Mouse (Mus musculus) liver, postnatal 0 days (tissue): Measurements from ENCODE around the gene Usp1. TPM values are rescaled to one million over a fixed set of nuclear protein-coding genes. Genes with fewer than 3 reads are reported as not detected.

Source experiments
- ATAC-seq: fragments of 200-750 bp; cut with Nextera tagmentation; 2 replicates; pipeline ENCODE4 v1.8.0; 2017; ENCODE audit warnings: mild to moderate bottlenecking, moderate library complexity
- DNase-seq: peaks from one replicate; pipeline ENCODE4 v3.0.0-alpha.2; 2016
- H3K27ac ChIP-seq: fragments of 300-500 bp; sonication (generic); 2 replicates; pipeline ENCODE4 v1.5.1; 2014; ENCODE audit warnings: antibody characterized with exemption, moderate library complexity, mild to moderate bottlenecking, low read depth
- H3K27me3 ChIP-seq: fragments of 300-500 bp; sonication (generic); 2 replicates; pipeline ENCODE4 v1.6.1; 2014; ENCODE audit warnings: low read length, control low read depth, mixed read lengths; ENCODE audit not compliant: insufficient read depth
- H3K36me3 ChIP-seq: fragments of 300-500 bp; sonication (generic); replicated peaks from 2 replicates; pipeline ENCODE4 v1.6.1; 2014; ENCODE audit warnings: mild to moderate bottlenecking, control low read depth, low read length, moderate library complexity, mixed read lengths; ENCODE audit not compliant: insufficient read depth
- H3K4me1 ChIP-seq: fragments of 300-500 bp; sonication (generic); 2 replicates; pipeline ENCODE4 v1.6.1; 2014; ENCODE audit warnings: antibody characterized with exemption, mild to moderate bottlenecking, control low read depth; ENCODE audit not compliant: insufficient read depth
- H3K4me2 ChIP-seq: fragments of 300-500 bp; sonication (generic); 2 replicates; pipeline ENCODE4 v1.6.1; 2014; ENCODE audit warnings: low read depth, mild to moderate bottlenecking, low read length, moderate library complexity, mixed read lengths
- H3K4me3 ChIP-seq: fragments of 300-500 bp; sonication (generic); 2 replicates; pipeline ENCODE4 v1.5.1; 2014; ENCODE audit warnings: low read depth, low read length
- H3K9ac ChIP-seq: fragments of 300-500 bp; sonication (generic); replicated peaks from 2 replicates; pipeline ENCODE4 v1.6.1; 2014; ENCODE audit warnings: mild to moderate bottlenecking, moderate library complexity
- H3K9me3 ChIP-seq: fragments of 300-500 bp; sonication (generic); 2 replicates; pipeline ENCODE4 v1.6.1; 2016; ENCODE audit warnings: mild to moderate bottlenecking, control low read depth, low read length, mixed read lengths
- CTCF ChIP-seq: sonication (generic); IDR thresholded peaks from 2 replicates; pipeline ENCODE4 v1.5.1; 2016; ENCODE audit warnings: antibody characterized with exemption, low read depth
- EP300 ChIP-seq: IDR thresholded peaks from 2 replicates; pipeline ENCODE4 v1.6.1; 2016; ENCODE audit warnings: antibody characterized with exemption, low read depth, mild to moderate bottlenecking
- WGBS: fragments of 180-500 bp; shearing (Covaris S2); extraction: QIAGEN DNeasy Blood & Tissue Kit; methylation state at CpG from one replicate; pipeline ENCODE4 v1.1.7; 2014; ENCODE audit not compliant: insufficient replicate concordance; 5-methylcytosine and 5-hydroxymethylcytosine counted together
- polyA plus RNA-seq: library from polyadenylated mRNA; unstranded; fragments of >200 nt; fragmentation: Nextera tagmentation; extraction: Ambion mirVana; gene quantifications from 2 replicates; pipeline ENCODE4 v1.2.1, GENCODE M21; 2015

The Usp1 gene
- polyA plus RNA-seq = 38.6 and 39.3 TPM in 2 replicates

DNA sequence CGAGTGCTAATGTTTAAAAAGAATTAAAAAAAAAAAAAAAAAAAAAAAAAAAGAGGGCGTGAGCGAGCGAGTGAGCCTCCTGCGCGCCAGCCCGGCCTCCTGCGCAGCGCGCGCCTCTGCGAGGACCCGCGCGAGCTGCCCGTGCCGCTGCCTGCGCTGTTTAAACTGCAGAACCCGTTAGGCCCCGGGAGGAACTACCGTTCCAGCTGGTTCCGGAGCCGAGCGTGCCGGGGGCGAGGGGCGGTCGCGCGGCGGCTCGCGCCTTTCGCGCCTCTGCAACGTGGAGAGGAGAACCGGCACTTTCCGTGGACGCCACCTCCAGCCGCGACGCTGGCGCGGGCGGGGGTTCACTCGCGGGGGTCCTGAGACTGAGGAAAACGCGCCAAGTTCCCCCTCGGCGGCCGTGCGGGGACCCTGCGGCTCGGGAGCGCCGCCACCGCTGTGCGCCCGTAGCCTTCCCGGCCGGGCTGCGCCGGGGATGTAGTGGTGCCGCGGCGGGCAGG lies at the start of gene Usp1:
Usp1 (plus strand) TSS at position 243 of the 503 bp plus-strand sequence.
- Histone ChIP-seq H3K9me3 (peaks cover 3% of the 10 kb centered on the region; the same call in 1 of the 2 replicates), H3K4me3 (peak within 1 kb of the TSS; percentile 97), H3K27ac (peak within 1 kb of the TSS; percentile 100), H3K27me3 (no peaks in the 10 kb centered on the region), H3K9ac (peak within 1 kb of the TSS; percentile 98), H3K4me1 (peaks cover 10% of the 10 kb centered on the region), H3K4me2 (peak within 1 kb of the TSS; percentile 91), H3K36me3 (no peaks in the 10 kb centered on the region; the same call in none of the 2 replicates)
- TF ChIP-seq CTCF (no peak), EP300 (no peak)
- DNase-seq = peak; percentile 87
- WGBS = under 1% methylated on average over 62 of the region's 67 CpGs
- peak; percentile 11 for ATAC-seq

DNA sequence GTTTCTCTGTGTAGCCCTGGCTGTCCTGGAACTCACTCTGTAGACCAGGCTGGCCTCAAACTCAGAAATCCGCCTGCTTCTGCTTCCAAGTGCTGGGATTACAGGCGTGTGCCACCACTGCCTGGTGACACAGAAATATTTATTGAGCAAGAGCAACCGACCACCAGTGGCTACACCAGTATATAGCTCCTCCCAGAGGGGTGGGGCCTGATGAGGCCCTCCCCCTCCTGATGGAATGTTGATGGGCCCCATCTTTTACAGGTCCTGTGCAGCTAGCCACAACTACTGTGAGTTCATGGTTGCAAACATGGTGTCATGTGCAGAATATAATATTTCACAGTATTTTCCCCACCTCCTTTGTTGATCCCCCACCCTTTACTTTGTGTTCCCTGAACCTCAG lies 40.9 kb upstream of the Usp1 start:
- no peak for ATAC-seq
- no peak overlapping the region for H3K4me2 ChIP-seq
- no peak overlapping the region for H3K27ac ChIP-seq
- TF ChIP-seq CTCF (no peak), EP300 (no peak)
- no peak overlapping the region for H3K9ac ChIP-seq
- H3K36me3 ChIP-seq = no peaks in the 10 kb centered on the region
- H3K4me3 ChIP-seq = no peak overlapping the region
- 45% methylated on average over 3 of the region's 3 CpGs for WGBS
- no peaks in the 10 kb centered on the region for H3K4me1 ChIP-seq
- no peak for DNase-seq
- no peaks in the 10 kb centered on the region for H3K27me3 ChIP-seq
- no peaks in the 10 kb centered on the region for H3K9me3 ChIP-seq

- no peak for DNase-seq
- Histone ChIP-seq H3K27me3 (no peaks in the 10 kb centered on the region), H3K27ac (no peak overlapping the region), H3K4me1 (no peaks in the 10 kb centered on the region), H3K9ac (no peak overlapping the region), H3K4me3 (no peak overlapping the region), H3K4me2 (no peak overlapping the region), H3K36me3 (no peaks in the 10 kb centered on the region), H3K9me3 (no peaks in the 10 kb centered on the region)
- 56% methylated on average over 4 of the region's 4 CpGs for WGBS
- TF ChIP-seq CTCF = no peak
- TF ChIP-seq EP300 = no peak
- no peak for ATAC-seq
Observed at GRCm38 (mm10) chr4:98886377-98886776, 37.2 kb upstream of the Usp1 start.

GRCm38 (mm10) chr4:98887148-98887547 lies 36.5 kb upstream of the Usp1 start:
- H3K27ac ChIP-seq = no peak overlapping the region
- TF ChIP-seq EP300 (no peak), CTCF (peak; percentile 79)
- DNase-seq = peak; percentile 29
- H3K9me3 ChIP-seq = no peaks in the 10 kb centered on the region
- no peak for ATAC-seq
- 19% methylated on average over 10 of the region's 10 CpGs for WGBS
- H3K4me2 ChIP-seq = no peak overlapping the region
- H3K4me3 ChIP-seq = no peak overlapping the region
- H3K9ac ChIP-seq = no peak overlapping the region
- H3K36me3 ChIP-seq = no peaks in the 10 kb centered on the region
- H3K27me3 ChIP-seq = no peaks in the 10 kb centered on the region
- H3K4me1 ChIP-seq = no peaks in the 10 kb centered on the region

DNA sequence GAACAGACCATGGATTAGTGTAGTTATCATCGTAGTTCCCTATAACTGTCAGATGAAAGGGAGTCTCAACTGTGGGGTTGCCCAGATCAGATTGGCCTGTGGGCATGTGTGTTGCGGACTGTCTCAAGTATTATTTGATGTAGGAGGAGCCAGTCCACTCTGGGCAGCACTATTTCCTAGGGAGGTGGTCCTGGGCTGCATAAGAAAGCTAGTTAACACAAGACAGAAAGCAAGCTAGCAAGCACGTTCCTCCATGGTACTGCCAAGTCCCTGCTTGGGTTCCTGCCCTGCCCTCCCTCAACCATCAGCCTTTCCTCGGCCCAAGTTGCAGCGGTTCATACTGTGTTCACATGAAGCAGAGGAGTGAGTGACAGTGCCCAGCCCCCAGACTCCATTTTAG lies 13.4 kb upstream of the Usp1 start:
- Histone ChIP-seq H3K36me3 (no peaks in the 10 kb centered on the region), H3K4me3 (no peak overlapping the region), H3K4me2 (no peak overlapping the region), H3K27ac (no peak overlapping the region), H3K9me3 (no peaks in the 10 kb centered on the region), H3K4me1 (no peaks in the 10 kb centered on the region), H3K9ac (no peak overlapping the region), H3K27me3 (no peaks in the 10 kb centered on the region)
- TF ChIP-seq EP300 = no peak
- TF ChIP-seq CTCF = no peak
- ATAC-seq (no peak), DNase-seq (no peak)
- 81% methylated on average over 5 of the region's 5 CpGs for WGBS

DNA sequence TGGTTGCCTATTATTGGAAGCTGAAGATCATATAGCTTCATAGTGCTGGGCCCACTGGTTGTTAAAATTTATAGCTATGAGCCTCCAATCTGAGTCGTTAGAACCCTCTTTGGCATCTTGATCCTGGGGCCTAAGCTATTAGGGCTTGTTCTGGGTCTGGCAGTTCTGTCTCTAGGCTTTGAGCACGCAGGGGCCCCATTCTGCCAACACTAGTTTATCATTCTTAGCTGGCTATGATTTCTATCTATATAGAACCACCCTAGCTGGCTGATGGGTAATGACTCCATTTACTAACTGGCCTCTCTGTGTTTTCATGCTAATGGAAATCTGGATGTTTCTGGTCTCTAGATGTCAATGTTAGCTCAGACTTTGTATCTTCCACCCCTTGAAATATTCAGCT lies 5.9 kb upstream of the Usp1 start:
- 80% methylated on average over 2 of the region's 2 CpGs for WGBS
- Histone ChIP-seq H3K36me3 (no peaks in the 10 kb centered on the region), H3K9me3 (peaks cover 3% of the 10 kb centered on the region; the same call in 1 of the 2 replicates), H3K4me1 (no peaks in the 10 kb centered on the region), H3K27ac (no peak overlapping the region), H3K27me3 (no peaks in the 10 kb centered on the region), H3K9ac (no peak overlapping the region), H3K4me2 (no peak overlapping the region), H3K4me3 (no peak overlapping the region)
- TF ChIP-seq EP300 (no peak), CTCF (no peak)
- no peak for DNase-seq
- ATAC-seq = no peak
